In the genomic region with DNA sequence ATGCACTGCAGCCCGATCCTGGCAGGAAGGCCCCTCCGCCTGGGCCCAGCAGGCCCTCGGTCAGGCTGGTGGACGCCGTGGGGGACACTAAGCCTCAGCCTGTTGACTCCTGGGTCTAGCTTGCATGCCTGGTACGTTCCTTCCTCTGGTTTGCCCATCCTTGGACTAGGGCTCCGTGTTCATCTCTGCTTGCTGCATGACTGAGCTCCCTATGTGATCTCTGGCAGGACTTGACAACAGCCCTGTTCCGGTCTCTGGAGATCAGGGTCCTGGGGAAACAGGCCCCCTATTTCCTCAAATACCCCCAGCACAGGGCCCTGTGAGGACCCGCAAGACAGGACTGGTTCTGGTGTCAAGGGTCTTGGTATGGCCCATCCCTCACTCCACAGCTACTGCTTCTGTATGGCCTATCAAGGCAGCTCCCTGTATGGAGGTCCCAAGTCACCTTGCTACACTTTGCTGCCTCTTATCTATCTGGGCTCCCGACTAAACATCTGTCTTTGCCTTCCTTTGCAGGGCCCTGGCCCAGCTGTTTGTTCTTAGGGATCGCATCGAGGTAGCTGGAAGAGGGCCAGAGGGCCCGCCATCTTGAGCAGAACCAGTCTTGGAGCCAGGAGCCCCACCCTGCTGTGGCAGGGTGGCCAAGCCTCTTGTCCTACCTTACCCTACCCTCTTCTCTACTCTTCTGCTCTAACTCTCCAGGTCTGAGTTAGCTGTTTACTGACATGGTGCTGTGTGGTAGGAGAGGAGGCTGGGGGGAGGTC, we compare ENCODE assay signal across 12 mouse cellular contexts. TPM values are rescaled to one million over a fixed set of nuclear protein-coding genes. Genes with fewer than 3 reads are reported as not detected.
DNase-seq lines count a peak whose midpoint lies in the region; ATAC-seq and TF ChIP-seq lines count a peak whose summit lies in the region.
"Had no signal": no experiment of that assay in that cellular context is flagged by ENCODE, and none has a peak within 500 bp of the region (broad histone marks: within the 10 kb centered on the region; RNA-seq: fewer than 3 reads in every experiment).

No protein-coding gene starts in this region.

- no peak for TF ChIP-seq CTCF in intestine, postnatal 0 days (IDR thresholded peaks at IDR 0.05; ENCODE audit: low read depth)

- no peak overlapping the region for H3K9ac ChIP-seq in intestine, postnatal 0 days (ENCODE audit: low read depth, low read length)
- no peak overlapping the region for H3K9ac ChIP-seq in intestine, embryonic 15.5 days
- H3K9ac ChIP-seq in embryonic facial prominence, embryonic 13.5 days = 0 out of 2 replicates have a peak overlapping the region, but pooled peaks have one; percentile 32
- H3K9ac ChIP-seq in forebrain, embryonic 12.5 days = no peak overlapping the region
- peak overlapping the region; percentile 12; the same call in 1 of the 2 replicates for H3K9ac ChIP-seq in midbrain, embryonic 14.5 days (replicated peaks; ENCODE audit: low read length)

- DNase-seq in midbrain, embryonic 14.5 days = no peak
- no peak for DNase-seq in cerebellum, postnatal 14 days
- no peak for DNase-seq in lung, postnatal 36 days
- DNase-seq: cerebellum, adult 2 months; spleen, adult 18-20 months had no signal

- 77% methylated on average over 13 of the region's 13 CpGs for WGBS in intestine, postnatal 0 days
- 78% methylated on average over 13 of the region's 13 CpGs for WGBS in intestine, embryonic 15.5 days
- 75% methylated on average over 13 of the region's 13 CpGs for WGBS in embryonic facial prominence, embryonic 13.5 days
- 90% methylated on average over 13 of the region's 13 CpGs for WGBS in forebrain, embryonic 12.5 days
- 91% methylated on average over 13 of the region's 13 CpGs for WGBS in midbrain, embryonic 14.5 days

- H3K4me1 ChIP-seq in intestine, postnatal 0 days (replicated peaks; ENCODE audit: control insufficient read depth, insufficient read depth, low read length) = no peaks in the 10 kb centered on the region
- H3K4me1 ChIP-seq in intestine, embryonic 15.5 days (replicated peaks) = 0 out of 2 replicates have a peak, but pooled peaks cover 9% of the 10 kb centered on the region
- peaks cover 18% of the 10 kb centered on the region for H3K4me1 ChIP-seq in embryonic facial prominence, embryonic 13.5 days
- peaks cover 23% of the 10 kb centered on the region for H3K4me1 ChIP-seq in forebrain, embryonic 12.5 days
- peaks cover 16% of the 10 kb centered on the region for H3K4me1 ChIP-seq in midbrain, embryonic 14.5 days (ENCODE audit: control insufficient read depth, insufficient read depth, low read length)

- 0 out of 2 replicates have a peak overlapping the region, but pooled peaks have one; percentile 15 for H3K27ac ChIP-seq in intestine, postnatal 0 days (ENCODE audit: low read depth, low read length)
- no peak overlapping the region for H3K27ac ChIP-seq in intestine, embryonic 15.5 days
- H3K27ac ChIP-seq in embryonic facial prominence, embryonic 13.5 days = peak overlapping the region; percentile 23; the same call in 1 of the 2 replicates
- H3K27ac ChIP-seq in forebrain, embryonic 12.5 days = peak overlapping the region; percentile 42
- peak overlapping the region; percentile 41; the same call in 1 of the 2 replicates for H3K27ac ChIP-seq in midbrain, embryonic 14.5 days (replicated peaks; ENCODE audit: low read depth, low read length)
- H3K27ac ChIP-seq: kidney, postnatal 0 days had no signal

- H3K36me3 ChIP-seq in intestine, postnatal 0 days (ENCODE audit: control insufficient read depth, insufficient read depth) = peaks cover 24% of the 10 kb centered on the region
- peaks cover 19% of the 10 kb centered on the region for H3K36me3 ChIP-seq in intestine, embryonic 15.5 days
- peaks cover 86% of the 10 kb centered on the region for H3K36me3 ChIP-seq in embryonic facial prominence, embryonic 13.5 days
- peaks cover 83% of the 10 kb centered on the region for H3K36me3 ChIP-seq in forebrain, embryonic 12.5 days (replicated peaks)
- peaks cover 91% of the 10 kb centered on the region for H3K36me3 ChIP-seq in midbrain, embryonic 14.5 days (ENCODE audit: control insufficient read depth, insufficient read depth, low read length)

- no peaks in the 10 kb centered on the region for H3K9me3 ChIP-seq in intestine, postnatal 0 days (ENCODE audit: control insufficient read depth)
- H3K9me3 ChIP-seq in intestine, embryonic 15.5 days = no peaks in the 10 kb centered on the region
- no peaks in the 10 kb centered on the region for H3K9me3 ChIP-seq in embryonic facial prominence, embryonic 13.5 days
- H3K9me3 ChIP-seq in forebrain, embryonic 12.5 days = no peaks in the 10 kb centered on the region
- no peaks in the 10 kb centered on the region for H3K9me3 ChIP-seq in midbrain, embryonic 14.5 days (ENCODE audit: control insufficient read depth, low read length)
- H3K9me3 ChIP-seq: G1E had no signal

- H3K4me2 ChIP-seq in intestine, postnatal 0 days (replicated peaks; ENCODE audit: low read depth) = no peak overlapping the region
- H3K4me2 ChIP-seq in intestine, embryonic 15.5 days (replicated peaks) = no peak overlapping the region
- H3K4me2 ChIP-seq in embryonic facial prominence, embryonic 13.5 days = no peak overlapping the region
- H3K4me2 ChIP-seq in forebrain, embryonic 12.5 days = no peak overlapping the region
- H3K4me2 ChIP-seq in midbrain, embryonic 14.5 days (ENCODE audit: low read length) = no peak overlapping the region

- no peak overlapping the region for H3K4me3 ChIP-seq in intestine, postnatal 0 days (ENCODE audit: low read depth, low read length)
- H3K4me3 ChIP-seq in intestine, embryonic 15.5 days (replicated peaks) = no peak overlapping the region
- no peak overlapping the region for H3K4me3 ChIP-seq in embryonic facial prominence, embryonic 13.5 days
- no peak overlapping the region for H3K4me3 ChIP-seq in forebrain, embryonic 12.5 days (replicated peaks)
- no peak overlapping the region for H3K4me3 ChIP-seq in midbrain, embryonic 14.5 days (replicated peaks; ENCODE audit: low read depth, low read length)
- H3K4me3 ChIP-seq: erythroblast, embryonic 14.5 days had no signal

- ATAC-seq in intestine, postnatal 0 days = no peak; the same call in 1 of the 2 replicates
- ATAC-seq in intestine, embryonic 15.5 days = no peak
- ATAC-seq in embryonic facial prominence, embryonic 13.5 days (ENCODE audit: insufficient number of reproducible peaks, insufficient read depth, low FRiP score, low TSS enrichment, low read depth) = no peak
- ATAC-seq in forebrain, embryonic 12.5 days (ENCODE audit: low FRiP score) = no peak
- no peak for ATAC-seq in midbrain, embryonic 14.5 days (ENCODE audit: low FRiP score, low TSS enrichment)

- no peaks in the 10 kb centered on the region for H3K27me3 ChIP-seq in intestine, postnatal 0 days (replicated peaks; ENCODE audit: control insufficient read depth, insufficient read depth, low read length)
- H3K27me3 ChIP-seq in intestine, embryonic 15.5 days (replicated peaks) = no peaks in the 10 kb centered on the region
- H3K27me3 ChIP-seq in embryonic facial prominence, embryonic 13.5 days = no peaks in the 10 kb centered on the region
- H3K27me3 ChIP-seq in forebrain, embryonic 12.5 days = no peaks in the 10 kb centered on the region
- no peaks in the 10 kb centered on the region for H3K27me3 ChIP-seq in midbrain, embryonic 14.5 days (ENCODE audit: control insufficient read depth, insufficient read depth, low read length)

RNA-seq across cellular contexts. Expression of a gene that starts 20.9 kb away (rescaled TPM):
- 24.8 and 25.0 TPM in 2 replicates for polyA plus RNA-seq in intestine, postnatal 0 days (2015; fragmentation: Nextera tagmentation; extraction: Ambion mirVana)
- polyA plus RNA-seq in intestine, embryonic 15.5 days (2015; fragmentation: Nextera tagmentation; extraction: Ambion mirVana) = 25.4 and 25.8 TPM in 2 replicates
- polyA plus RNA-seq in embryonic facial prominence, embryonic 13.5 days (2015; fragmentation: Nextera tagmentation; extraction: Ambion mirVana) = 14.9 and 17.7 TPM in 2 replicates
- polyA plus RNA-seq in forebrain, embryonic 12.5 days (2016; fragmentation: Nextera tagmentation; extraction: Ambion mirVana) = 23.3 and 23.7 TPM in 2 replicates
- 24.9 and 28.7 TPM in 2 replicates for polyA plus RNA-seq in midbrain, embryonic 14.5 days (2014; fragmentation: Nextera tagmentation; extraction: Ambion mirVana)

RNA-seq across cellular contexts. Expression of a gene that starts 21.4 kb away (rescaled TPM):
- 103 and 107 TPM in 2 replicates for polyA plus RNA-seq in intestine, postnatal 0 days (2015; fragmentation: Nextera tagmentation; extraction: Ambion mirVana)
- 89.5 and 97.1 TPM in 2 replicates for polyA plus RNA-seq in intestine, embryonic 15.5 days (2015; fragmentation: Nextera tagmentation; extraction: Ambion mirVana)
- 73.9 and 78.8 TPM in 2 replicates for polyA plus RNA-seq in embryonic facial prominence, embryonic 13.5 days (2015; fragmentation: Nextera tagmentation; extraction: Ambion mirVana)
- polyA plus RNA-seq in forebrain, embryonic 12.5 days (2016; fragmentation: Nextera tagmentation; extraction: Ambion mirVana) = 53.5 and 54.2 TPM in 2 replicates
- 79.9 and 81.3 TPM in 2 replicates for polyA plus RNA-seq in midbrain, embryonic 14.5 days (2014; fragmentation: Nextera tagmentation; extraction: Ambion mirVana)

RNA-seq across cellular contexts. Expression of a gene that starts 57.3 kb away (rescaled TPM):
- 9.3 and 9.6 TPM in 2 replicates for polyA plus RNA-seq in intestine, postnatal 0 days (2015; fragmentation: Nextera tagmentation; extraction: Ambion mirVana)
- polyA plus RNA-seq in intestine, embryonic 15.5 days (2015; fragmentation: Nextera tagmentation; extraction: Ambion mirVana) = 21.7 and 22.1 TPM in 2 replicates
- polyA plus RNA-seq in embryonic facial prominence, embryonic 13.5 days (2015; fragmentation: Nextera tagmentation; extraction: Ambion mirVana) = 30.8 and 33.6 TPM in 2 replicates
- polyA plus RNA-seq in forebrain, embryonic 12.5 days (2016; fragmentation: Nextera tagmentation; extraction: Ambion mirVana) = 115 and 126 TPM in 2 replicates
- polyA plus RNA-seq in midbrain, embryonic 14.5 days (2014; fragmentation: Nextera tagmentation; extraction: Ambion mirVana) = 70.2 and 70.4 TPM in 2 replicates

RNA-seq across cellular contexts. Expression of a gene that starts 57.4 kb away (rescaled TPM):
- 78.6 and 85.2 TPM in 2 replicates for polyA plus RNA-seq in intestine, postnatal 0 days (2015; fragmentation: Nextera tagmentation; extraction: Ambion mirVana)
- polyA plus RNA-seq in intestine, embryonic 15.5 days (2015; fragmentation: Nextera tagmentation; extraction: Ambion mirVana) = 43.0 and 49.4 TPM in 2 replicates
- 27.6 and 30.6 TPM in 2 replicates for polyA plus RNA-seq in embryonic facial prominence, embryonic 13.5 days (2015; fragmentation: Nextera tagmentation; extraction: Ambion mirVana)
- 40.7 and 41.5 TPM in 2 replicates for polyA plus RNA-seq in forebrain, embryonic 12.5 days (2016; fragmentation: Nextera tagmentation; extraction: Ambion mirVana)
- polyA plus RNA-seq in midbrain, embryonic 14.5 days (2014; fragmentation: Nextera tagmentation; extraction: Ambion mirVana) = 70.0 TPM in 2 replicates

Comparison
In these comparisons a context has a peak if more than half of its experiments do, and no peak if none do; other contexts are left out.
1. H3K9ac ChIP-seq: peak in embryonic facial prominence, embryonic 13.5 days (single experiment) and midbrain, embryonic 14.5 days (single experiment); none in intestine, postnatal 0 days (single experiment), intestine, embryonic 15.5 days (single experiment) and forebrain, embryonic 12.5 days (single experiment).